Mouse (Mus musculus) heart, embryonic 10.5 days (tissue): ENCODE results near the gene Rab34. TPM values are rescaled to one million over a fixed set of nuclear protein-coding genes. Genes with fewer than 3 reads are reported as not detected.

Experiments
- DNase-seq: peaks from one replicate; pipeline ENCODE4 v3.0.0-alpha.2; 2017; ENCODE audit warnings: low spot score
- H3K27ac ChIP-seq: fragments of 300-500 bp; sonication (generic); 2 replicates; pipeline ENCODE4 v1.5.1; 2016; ENCODE audit warnings: mild to moderate bottlenecking
- H3K27me3 ChIP-seq: fragments of 300-500 bp; sonication (generic); 2 replicates; pipeline ENCODE4 v1.6.1; 2016; ENCODE audit warnings: mild to moderate bottlenecking; ENCODE audit not compliant: poor library complexity, insufficient read depth, severe bottlenecking
- H3K36me3 ChIP-seq: fragments of 300-500 bp; sonication (generic); 2 replicates; pipeline ENCODE4 v1.6.1; 2016; ENCODE audit warnings: mild to moderate bottlenecking, moderate library complexity
- H3K4me1 ChIP-seq: fragments of 300-500 bp; sonication (generic); 2 replicates; pipeline ENCODE4 v1.6.1; 2016; ENCODE audit warnings: mild to moderate bottlenecking
- H3K4me3 ChIP-seq: fragments of 300-500 bp; sonication (generic); 2 replicates; pipeline ENCODE4 v1.5.1; 2016; ENCODE audit warnings: mild to moderate bottlenecking, moderate library complexity
- H3K9me3 ChIP-seq: fragments of 300-500 bp; sonication (generic); 2 replicates; pipeline ENCODE4 v1.6.1; 2016; ENCODE audit warnings: mild to moderate bottlenecking, moderate library complexity
- WGBS: fragments of 180-500 bp; shearing (Covaris S2); methylation state at CpG from one replicate; pipeline ENCODE4 v1.1.7; 2016; 5-methylcytosine and 5-hydroxymethylcytosine counted together
- polyA plus RNA-seq: library from polyadenylated mRNA; unstranded; fragments of >200 nt; fragmentation: Nextera tagmentation; extraction: Ambion mirVana; gene quantifications from 2 replicates; pipeline ENCODE4 v1.2.1, GENCODE M21; 2016

Rab34 gene
- polyA plus RNA-seq, 1 experiment from 2014 or later, result 88.1 TPM

GRCm38 (mm10) chr11:78160171-78160570, 28.1 kb upstream of the Rab34 start:
- Histone ChIP-seq H3K4me1 (peaks cover 45% of the 10 kb centered on the region), H3K27ac (no peak overlapping the region), H3K36me3 (peaks cover 80% of the 10 kb centered on the region), H3K27me3 (no peaks in the 10 kb centered on the region), H3K9me3 (no peaks in the 10 kb centered on the region), H3K4me3 (no peak overlapping the region)
- WGBS, result 92% methylated on average over 18 of the region's 18 CpGs
- DNase-seq, result no peak

GRCm38 (mm10) chr11:78160675-78161074, 27.6 kb upstream of the Rab34 start:
- H3K4me3 ChIP-seq, result no peak overlapping the region
- WGBS, result 82% methylated on average over 3 of the region's 3 CpGs
- peaks cover 75% of the 10 kb centered on the region for H3K36me3 ChIP-seq
- no peaks in the 10 kb centered on the region for H3K9me3 ChIP-seq
- no peak for DNase-seq
- no peaks in the 10 kb centered on the region for H3K27me3 ChIP-seq
- peaks cover 49% of the 10 kb centered on the region for H3K4me1 ChIP-seq
- H3K27ac ChIP-seq, result no peak overlapping the region

DNA sequence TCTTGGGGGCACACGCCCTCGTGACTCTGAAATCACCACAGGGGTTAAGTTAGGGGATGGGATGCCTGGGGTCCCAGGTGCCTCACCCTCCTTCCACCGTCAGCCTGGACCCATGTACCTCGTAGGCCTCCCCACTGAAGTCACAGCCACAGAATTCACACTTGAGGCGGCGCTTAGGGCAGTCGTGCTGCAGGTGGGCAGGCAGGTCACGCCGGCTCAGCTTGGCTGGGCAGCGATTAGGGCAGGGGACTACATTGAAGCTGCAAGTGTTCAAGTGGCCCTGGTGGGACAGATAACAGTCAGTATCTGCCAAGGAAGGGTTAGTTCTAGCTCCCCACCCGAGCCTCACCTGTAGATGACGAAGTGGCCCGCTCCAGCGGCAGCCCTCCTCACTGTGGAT, 27.1 kb upstream of the Rab34 start:
- WGBS, result 90% methylated on average over 14 of the region's 14 CpGs
- Histone ChIP-seq H3K36me3 (peaks cover 70% of the 10 kb centered on the region), H3K4me1 (peaks cover 54% of the 10 kb centered on the region), H3K27me3 (no peaks in the 10 kb centered on the region), H3K4me3 (no peak overlapping the region), H3K27ac (no peak overlapping the region), H3K9me3 (no peaks in the 10 kb centered on the region)
- no peak for DNase-seq

DNA sequence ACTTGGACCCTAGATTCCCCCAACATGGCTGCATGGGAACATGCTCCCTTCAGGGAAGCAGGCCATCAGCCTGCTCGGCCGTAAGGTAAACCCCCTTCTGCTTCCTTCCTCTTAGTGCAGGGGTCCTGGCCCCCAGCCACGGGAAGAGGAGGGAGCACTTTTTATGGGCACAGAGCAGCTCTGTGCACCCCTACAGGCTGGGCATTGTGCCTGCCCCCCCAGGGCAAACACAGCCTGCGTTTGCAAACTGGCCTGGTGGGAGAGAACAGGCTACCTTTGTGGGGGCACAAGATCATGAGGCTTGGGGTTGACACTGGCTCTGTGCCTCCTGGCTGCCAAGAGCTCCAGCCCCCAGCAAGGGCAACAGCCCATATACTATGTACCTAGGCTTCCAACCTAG, 26.3 kb upstream of the Rab34 start:
- Histone ChIP-seq H3K27ac (peak overlapping the region; percentile 98; the same call in 1 of the 2 replicates), H3K27me3 (no peaks in the 10 kb centered on the region), H3K4me1 (peaks cover 61% of the 10 kb centered on the region), H3K36me3 (peaks cover 62% of the 10 kb centered on the region), H3K9me3 (no peaks in the 10 kb centered on the region), H3K4me3 (peak overlapping the region; percentile 100)
- 66% methylated on average over 4 of the region's 4 CpGs for WGBS
- no peak for DNase-seq

DNA sequence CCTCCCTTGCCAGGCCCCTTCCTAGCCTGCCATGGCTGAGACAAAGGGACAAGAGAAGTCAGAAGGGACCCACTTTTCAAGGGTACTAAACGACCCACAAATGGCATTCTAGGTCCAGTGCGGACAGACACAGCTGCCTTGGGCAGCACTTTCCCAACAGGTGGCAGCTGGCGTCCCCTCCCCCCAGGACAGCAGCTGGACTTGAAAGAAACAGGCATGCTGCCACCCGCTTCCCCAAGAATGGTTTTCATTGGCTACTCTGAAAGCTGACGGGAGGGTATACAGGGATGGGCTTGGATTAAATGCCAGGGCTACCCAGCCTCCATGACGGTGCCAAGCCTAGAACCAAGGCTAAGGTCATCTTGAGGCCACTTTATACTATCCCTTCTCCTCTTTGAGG, 25.7 kb upstream of the Rab34 start:
- DNase-seq, result no peak
- H3K36me3 ChIP-seq, result peaks cover 62% of the 10 kb centered on the region
- peak overlapping the region; percentile 100 for H3K4me3 ChIP-seq
- peak overlapping the region; percentile 98 for H3K27ac ChIP-seq
- H3K27me3 ChIP-seq, result peaks cover 5% of the 10 kb centered on the region; the same call in 1 of the 2 replicates
- H3K4me1 ChIP-seq, result peaks cover 61% of the 10 kb centered on the region
- 75% methylated on average over 6 of the region's 6 CpGs for WGBS
- H3K9me3 ChIP-seq, result no peaks in the 10 kb centered on the region

- H3K9me3 ChIP-seq, result no peaks in the 10 kb centered on the region
- peak overlapping the region; percentile 98 for H3K27ac ChIP-seq
- H3K4me3 ChIP-seq, result peak overlapping the region; percentile 100
- DNase-seq, result no peak
- WGBS, result 76% methylated on average over 2 of the region's 2 CpGs
- H3K36me3 ChIP-seq, result peaks cover 56% of the 10 kb centered on the region
- peaks cover 9% of the 10 kb centered on the region; the same call in 1 of the 2 replicates for H3K27me3 ChIP-seq
- peaks cover 58% of the 10 kb centered on the region for H3K4me1 ChIP-seq
Observed at GRCm38 (mm10) chr11:78163045-78163444, 25.2 kb upstream of the Rab34 start.

DNA sequence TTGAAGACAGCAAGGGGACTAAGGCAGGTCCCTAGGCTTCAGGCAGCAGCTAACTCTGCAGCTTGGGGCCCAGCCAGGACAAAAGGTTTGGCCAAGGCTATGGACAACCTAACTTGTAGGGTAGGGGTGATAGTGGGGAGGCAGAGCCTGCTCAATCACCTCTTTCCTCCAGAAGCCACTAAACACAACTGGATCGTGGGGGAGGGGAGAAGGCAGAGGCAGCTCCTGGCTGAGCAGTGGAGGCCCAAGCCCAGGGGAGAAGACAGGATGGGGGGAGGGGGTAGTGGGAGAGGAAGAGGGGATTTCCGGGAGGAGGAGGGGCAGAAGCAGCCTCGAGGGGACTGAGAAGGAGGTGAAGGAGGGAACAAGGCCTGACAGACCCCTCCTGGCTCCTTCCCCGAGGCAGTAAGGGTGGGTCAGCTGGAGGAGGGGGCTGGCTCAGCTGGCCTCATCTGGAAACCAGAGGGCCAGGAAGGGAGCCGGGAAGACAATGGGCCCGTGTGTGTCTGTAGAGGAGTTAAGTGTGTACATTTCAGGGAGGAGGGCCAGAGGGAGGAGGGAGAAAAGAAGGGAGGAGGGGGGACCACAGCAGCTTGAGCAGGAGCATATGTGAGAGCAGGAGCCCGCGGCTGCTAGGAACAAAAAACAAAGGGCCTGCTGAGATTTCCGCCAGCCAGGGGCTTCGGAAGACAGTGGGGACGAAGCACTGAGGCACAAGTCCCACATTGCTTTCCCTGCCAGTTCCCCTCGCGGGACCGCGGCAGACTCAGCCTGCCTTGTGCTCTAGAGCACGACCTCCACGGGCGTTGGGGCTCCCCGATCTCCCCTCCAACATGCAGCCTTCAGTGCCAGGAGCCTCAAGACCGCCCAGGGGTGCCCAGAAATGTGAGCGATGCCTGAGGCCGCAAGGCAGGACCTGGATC, 24.3 kb upstream of the Rab34 start:
- peak overlapping the region; percentile 100 for H3K4me3 ChIP-seq
- H3K4me1 ChIP-seq, result peaks cover 61% of the 10 kb centered on the region
- peaks cover 9% of the 10 kb centered on the region for H3K27me3 ChIP-seq
- DNase-seq, result peak; percentile 91
- peak overlapping the region; percentile 98 for H3K27ac ChIP-seq
- WGBS, result under 1% methylated on average over 22 of the region's 22 CpGs
- H3K9me3 ChIP-seq, result no peaks in the 10 kb centered on the region
- H3K36me3 ChIP-seq, result peaks cover 47% of the 10 kb centered on the region

DNA sequence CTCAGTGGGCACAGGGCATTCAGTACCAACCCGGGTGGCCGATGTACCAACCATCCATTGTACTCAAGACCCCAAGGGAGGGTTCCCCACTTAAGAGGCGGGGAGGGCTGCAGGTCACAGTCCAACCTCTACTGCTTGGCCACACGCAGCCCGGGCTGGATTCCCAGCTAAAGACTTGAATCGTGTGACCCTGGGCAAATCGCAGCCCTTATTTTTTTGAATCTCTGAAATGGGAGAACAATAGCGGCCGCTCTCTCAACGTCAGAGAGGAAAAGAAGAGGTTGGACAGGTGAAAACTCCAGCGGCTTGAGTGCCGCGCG, 23.7 kb upstream of the Rab34 start:
- H3K9me3 ChIP-seq, result no peaks in the 10 kb centered on the region
- under 1% methylated on average over 14 of the region's 14 CpGs for WGBS

GRCm38 (mm10) chr11:78164924-78165760, 23.1 kb upstream of the Rab34 start, which contains the start of gene Traf4:
Traf4 (minus strand) TSS chr11:78165589.
- peak; percentile 92 for DNase-seq
- under 1% methylated on average over 78 of the region's 78 CpGs for WGBS
- H3K36me3 ChIP-seq, result peaks cover 36% of the 10 kb centered on the region
- no peaks in the 10 kb centered on the region for H3K9me3 ChIP-seq
- peaks cover 59% of the 10 kb centered on the region for H3K4me1 ChIP-seq
- H3K4me3 ChIP-seq, result peak within 1 kb of the TSS; percentile 100
- peaks cover 9% of the 10 kb centered on the region for H3K27me3 ChIP-seq
- peak within 1 kb of the TSS; percentile 98 for H3K27ac ChIP-seq

More for the DNA sequence above, 23.7 kb upstream of the Rab34 start:
- Histone ChIP-seq H3K4me1 (peaks cover 61% of the 10 kb centered on the region), H3K4me3 (peak overlapping the region; percentile 100), H3K27me3 (peaks cover 9% of the 10 kb centered on the region), H3K27ac (peak overlapping the region; percentile 98), H3K36me3 (peaks cover 42% of the 10 kb centered on the region)
- no peak for DNase-seq

- H3K4me3 ChIP-seq, result peak overlapping the region; percentile 100
- no peak for DNase-seq
- peaks cover 36% of the 10 kb centered on the region for H3K36me3 ChIP-seq
- peak overlapping the region; percentile 98 for H3K27ac ChIP-seq
- H3K4me1 ChIP-seq, result peaks cover 53% of the 10 kb centered on the region
- 3% methylated on average over 16 of the region's 16 CpGs for WGBS
- H3K27me3 ChIP-seq, result peaks cover 9% of the 10 kb centered on the region
- no peaks in the 10 kb centered on the region for H3K9me3 ChIP-seq
Observed at GRCm38 (mm10) chr11:78165761-78166109, 22.5 kb upstream of the Rab34 start.

DNA sequence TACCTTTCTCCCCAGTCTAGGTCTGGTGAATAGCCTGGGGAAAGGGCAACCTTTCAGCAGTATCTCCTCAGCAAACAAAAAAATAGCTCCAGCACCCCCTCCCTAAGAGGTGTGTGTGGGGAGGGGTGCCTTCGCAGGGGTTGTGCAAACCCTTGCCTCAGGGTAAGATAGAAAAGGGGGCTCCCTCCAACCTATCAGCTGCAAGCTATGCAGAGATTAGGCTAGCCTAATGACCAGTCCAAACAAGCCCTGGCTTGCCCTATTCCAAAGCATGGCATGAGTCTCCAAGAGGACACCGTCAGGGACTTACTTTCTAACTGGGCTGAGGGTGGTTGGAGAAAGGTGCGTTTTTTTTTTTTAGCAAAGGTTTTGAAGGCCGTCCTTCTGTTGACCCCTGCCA, 22.1 kb upstream of the Rab34 start:
- Histone ChIP-seq H3K36me3 (peaks cover 36% of the 10 kb centered on the region), H3K27me3 (peaks cover 9% of the 10 kb centered on the region), H3K27ac (peak overlapping the region; percentile 98), H3K4me1 (peaks cover 53% of the 10 kb centered on the region), H3K4me3 (peak overlapping the region; percentile 100), H3K9me3 (no peaks in the 10 kb centered on the region)
- no peak for DNase-seq
- 35% methylated on average over 4 of the region's 4 CpGs for WGBS

DNA sequence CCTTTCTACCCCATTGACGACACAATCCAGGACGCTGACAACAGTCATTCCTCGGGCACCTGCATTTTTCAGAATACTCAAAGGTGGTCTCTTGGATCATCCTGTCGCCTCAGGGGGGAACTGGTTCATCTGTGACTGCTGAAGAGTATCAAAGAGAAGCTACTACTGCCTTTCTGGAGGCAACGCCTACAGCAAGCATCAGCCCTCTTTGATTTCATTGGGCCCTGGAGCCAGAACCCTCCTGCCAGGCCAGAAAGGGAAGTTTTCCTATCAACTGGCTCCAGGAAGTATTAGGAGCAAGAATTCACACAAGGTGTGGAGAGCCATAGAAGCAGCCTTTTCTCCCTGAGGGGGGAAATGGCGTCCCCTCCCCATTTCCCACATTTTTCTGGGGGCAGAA, 21.6 kb upstream of the Rab34 start:
- 53% methylated on average over 6 of the region's 6 CpGs for WGBS
- no peak for DNase-seq

More for the DNA sequence above, 21.6 kb upstream of the Rab34 start:
- H3K9me3 ChIP-seq, result no peaks in the 10 kb centered on the region
- peaks cover 9% of the 10 kb centered on the region for H3K27me3 ChIP-seq
- H3K4me1 ChIP-seq, result peaks cover 53% of the 10 kb centered on the region
- peak overlapping the region; percentile 28; the same call in 1 of the 2 replicates for H3K4me3 ChIP-seq
- no peak overlapping the region for H3K27ac ChIP-seq
- peaks cover 34% of the 10 kb centered on the region for H3K36me3 ChIP-seq
